Mouse (Mus musculus): Measurements from ENCODE around the gene Bckdha. TPM values are rescaled to one million over a fixed set of nuclear protein-coding genes. Genes with fewer than 3 reads are reported as not detected.

The Bckdha gene
- total RNA-seq, 1 experiment: 96.0 TPM

DNA sequence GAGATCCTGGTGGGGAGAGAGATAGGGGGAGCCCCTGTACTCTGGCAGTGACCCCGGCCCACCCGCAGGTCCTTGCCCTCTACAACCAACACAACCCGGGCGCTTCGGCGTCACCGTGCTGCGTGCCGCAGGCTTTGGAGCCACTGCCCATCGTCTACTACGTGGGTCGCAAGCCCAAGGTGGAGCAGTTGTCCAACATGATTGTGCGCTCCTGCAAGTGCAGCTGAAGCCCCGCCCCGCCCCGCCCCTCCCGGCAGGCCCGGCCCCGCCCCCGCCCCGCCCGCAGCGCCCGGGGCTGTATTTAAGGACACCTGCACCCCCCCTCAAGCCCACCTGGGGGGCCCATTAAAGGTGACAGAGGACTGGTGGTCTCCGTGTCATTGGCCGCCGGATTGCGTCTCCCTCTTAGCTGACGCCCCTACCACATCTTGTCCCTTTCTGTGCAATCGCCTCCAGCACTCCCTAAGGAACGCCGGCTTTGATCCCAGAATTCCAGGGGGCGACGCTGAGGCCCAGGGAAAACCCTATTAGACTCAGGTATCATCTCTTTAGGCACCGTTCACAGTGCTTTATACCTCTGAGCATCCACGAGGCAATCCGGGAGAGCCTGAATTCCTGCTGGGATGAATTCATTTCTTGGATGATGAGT, 46.1 kb upstream of the Bckdha start:
- DNase-seq (ENCODE audit: low read depth, low spot score): no peak
- in situ Hi-C loops (cut with MboI; ENCODE audit: low sequenced_read_pairs in 2 of 2, unreplicated experiment in 2 of 2): no loop called here
- H3K36me3 ChIP-seq (ENCODE audit: control insufficient read depth, insufficient read depth, low read length, poor library complexity, severe bottlenecking): no peaks in the 10 kb centered on the region
- H3K27ac ChIP-seq (ENCODE audit: insufficient read depth, low read depth, low read length, poor library complexity, severe bottlenecking): no peak overlapping the region
- peaks cover 0 to 15% of the 10 kb centered on the region in 2 experiments; a peak in 1 of 4 replicates for H3K4me1 ChIP-seq (ENCODE audit: control insufficient read depth in 2 of 2, insufficient read depth in 2 of 2, low read length in 2 of 2, poor library complexity in 1 of 2)
- no peak for TF ChIP-seq CHD2 (IDR thresholded peaks at IDR 0.05; ENCODE audit: low read depth, low read length)
- 0 out of 2 replicates have a peak, but pooled peaks have one; percentile 21 for TF ChIP-seq HCFC1 (IDR thresholded peaks at IDR 0.05; ENCODE audit: borderline replicate concordance, insufficient read depth, low read length)
- no peaks in the 10 kb centered on the region for H3K9me3 ChIP-seq (ENCODE audit: control insufficient read depth, insufficient read depth, low read depth, low read length)
- peak overlapping the region; percentile 50; the same call in 1 of the 2 replicates for H3K9ac ChIP-seq (ENCODE audit: insufficient read depth, low read depth, low read length, poor library complexity, severe bottlenecking)
- peak overlapping the region; percentile 70 to 71 for H3K4me3 ChIP-seq (ENCODE audit: insufficient read depth in 1 of 2, low read depth in 1 of 2, low read length in 2 of 2, poor library complexity in 1 of 2, severe bottlenecking in 1 of 2)

DNA sequence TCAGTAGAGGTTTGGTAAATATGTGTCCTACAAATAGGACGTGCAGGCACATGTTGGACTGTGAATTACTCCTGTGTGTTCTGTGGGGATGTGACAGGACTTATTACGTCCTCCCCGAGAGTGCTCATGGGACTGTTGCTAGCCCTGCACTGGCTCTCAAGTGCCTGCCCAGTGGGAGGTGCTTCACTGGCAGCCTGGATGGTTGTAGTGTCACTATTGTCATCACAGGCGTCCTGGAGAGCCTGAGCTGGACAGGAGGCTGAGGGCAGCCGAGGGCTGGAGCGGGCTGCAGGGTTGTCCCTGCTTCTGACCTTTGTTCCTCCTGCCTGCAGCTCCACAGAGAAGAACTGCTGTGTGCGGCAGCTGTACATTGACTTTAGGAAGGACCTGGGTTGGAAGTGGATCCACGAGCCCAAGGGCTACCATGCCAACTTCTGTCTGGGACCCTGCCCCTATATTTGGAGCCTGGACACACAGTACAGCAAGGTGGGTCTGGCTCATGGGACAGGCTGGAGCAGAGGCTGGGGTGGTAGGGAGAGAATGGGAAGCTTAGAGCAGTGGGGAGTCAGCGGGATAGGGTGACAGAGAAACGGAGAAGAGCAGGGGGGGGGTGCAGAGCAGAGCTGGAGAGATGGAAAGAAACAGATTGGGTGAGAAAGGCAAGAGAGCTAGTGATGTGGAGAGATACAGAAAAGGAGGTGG, 45.2 kb upstream of the Bckdha start:
- no peak overlapping the region for H3K4me3 ChIP-seq (ENCODE audit: insufficient read depth in 1 of 2, low read depth in 1 of 2, low read length in 2 of 2, poor library complexity in 1 of 2, severe bottlenecking in 1 of 2)
- H3K36me3 ChIP-seq (ENCODE audit: control insufficient read depth, insufficient read depth, low read length, poor library complexity, severe bottlenecking): no peaks in the 10 kb centered on the region
- no peak overlapping the region for H3K27ac ChIP-seq (ENCODE audit: insufficient read depth, low read depth, low read length, poor library complexity, severe bottlenecking)
- no peak overlapping the region for H3K9ac ChIP-seq (ENCODE audit: insufficient read depth, low read depth, low read length, poor library complexity, severe bottlenecking)
- DNase-seq (ENCODE audit: low read depth, low spot score): no peak
- H3K4me1 ChIP-seq (ENCODE audit: control insufficient read depth in 2 of 2, insufficient read depth in 2 of 2, low read length in 2 of 2, poor library complexity in 1 of 2): peaks cover 0 to 13% of the 10 kb centered on the region in 2 experiments; a peak in 1 of 4 replicates
- no peaks in the 10 kb centered on the region for H3K9me3 ChIP-seq (ENCODE audit: control insufficient read depth, insufficient read depth, low read depth, low read length)
- in situ Hi-C loops (cut with MboI; ENCODE audit: low sequenced_read_pairs in 2 of 2, unreplicated experiment in 2 of 2): no loop called here
- TF ChIP-seq MAFK (IDR thresholded peaks at IDR 0.05; ENCODE audit: insufficient read depth, low read depth, low read length): no peak
- no peak for TF ChIP-seq HCFC1 (IDR thresholded peaks at IDR 0.05; ENCODE audit: borderline replicate concordance, insufficient read depth, low read length)
- no peak for TF ChIP-seq CHD2 (IDR thresholded peaks at IDR 0.05; ENCODE audit: low read depth, low read length)
- no peak for TF ChIP-seq ZC3H11A (IDR thresholded peaks at IDR 0.05; ENCODE audit: borderline replicate concordance, low read depth, low read length)
- no peak for TF ChIP-seq ZNF384 (IDR thresholded peaks at IDR 0.05; ENCODE audit: low read depth, low read length)

DNA sequence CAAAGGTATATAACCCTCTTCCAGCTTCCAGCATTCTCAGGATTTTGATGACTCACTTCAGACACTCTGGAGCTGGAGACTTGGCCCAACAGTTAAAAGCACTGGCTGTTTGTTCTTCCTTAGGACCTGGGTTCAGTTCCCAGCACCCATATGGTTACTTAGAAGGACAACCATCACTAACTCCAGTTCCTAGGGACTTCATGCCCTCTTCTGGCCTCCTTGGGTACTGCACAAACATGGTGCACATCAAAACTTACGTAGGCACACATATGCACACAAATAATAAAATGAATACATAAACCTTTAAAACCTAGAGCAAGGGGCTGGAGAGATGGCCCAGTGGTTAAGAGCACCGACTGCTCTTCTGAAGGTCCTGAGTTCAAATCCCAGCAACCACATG, 43.6 kb upstream of the Bckdha start:
- in situ Hi-C loops (cut with MboI; ENCODE audit: low sequenced_read_pairs in 2 of 2, unreplicated experiment in 2 of 2): no loop called here

DNA sequence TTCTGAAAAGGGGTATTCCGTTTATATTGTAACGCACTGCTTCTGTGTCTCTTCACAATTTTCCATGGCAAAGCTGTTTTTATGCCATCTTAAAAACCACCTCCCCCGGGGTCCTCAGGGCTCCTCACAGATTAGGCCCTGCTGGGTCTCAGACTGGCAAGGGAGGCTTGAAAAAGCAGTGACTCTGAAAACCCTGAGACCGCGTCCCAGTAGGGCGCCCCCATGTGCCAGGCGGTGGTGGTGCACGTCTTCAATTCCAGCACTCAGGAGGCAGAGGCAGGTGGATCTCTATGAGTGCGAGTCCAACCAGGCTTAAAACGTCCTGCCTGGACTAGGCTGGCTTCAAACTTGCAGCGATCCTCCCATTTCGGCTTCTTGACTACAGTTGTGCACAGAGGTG, 42.0 kb upstream of the Bckdha start:
- H3K4me1 ChIP-seq (ENCODE audit: control insufficient read depth in 2 of 2, insufficient read depth in 2 of 2, low read length in 2 of 2, poor library complexity in 1 of 2): peaks cover 0 to 5% of the 10 kb centered on the region in 2 experiments; a peak in 1 of 4 replicates
- H3K4me3 ChIP-seq (ENCODE audit: insufficient read depth in 1 of 2, low read depth in 1 of 2, low read length in 2 of 2, poor library complexity in 1 of 2, severe bottlenecking in 1 of 2): no peak overlapping the region
- H3K9ac ChIP-seq (ENCODE audit: insufficient read depth, low read depth, low read length, poor library complexity, severe bottlenecking): no peak overlapping the region
- H3K36me3 ChIP-seq (ENCODE audit: control insufficient read depth, insufficient read depth, low read length, poor library complexity, severe bottlenecking): no peaks in the 10 kb centered on the region
- H3K27ac ChIP-seq (ENCODE audit: insufficient read depth, low read depth, low read length, poor library complexity, severe bottlenecking): no peak overlapping the region
- H3K9me3 ChIP-seq (ENCODE audit: control insufficient read depth, insufficient read depth, low read depth, low read length): no peaks in the 10 kb centered on the region
- no peak for DNase-seq (ENCODE audit: low read depth, low spot score)
- TF ChIP-seq MAFK (IDR thresholded peaks at IDR 0.05; ENCODE audit: insufficient read depth, low read depth, low read length) (no peak), HCFC1 (IDR thresholded peaks at IDR 0.05; ENCODE audit: borderline replicate concordance, insufficient read depth, low read length) (no peak), ZNF384 (IDR thresholded peaks at IDR 0.05; ENCODE audit: low read depth, low read length) (no peak), CHD2 (IDR thresholded peaks at IDR 0.05; ENCODE audit: low read depth, low read length) (no peak), ZC3H11A (IDR thresholded peaks at IDR 0.05; ENCODE audit: borderline replicate concordance, low read depth, low read length) (no peak)
- in situ Hi-C loops (cut with MboI; ENCODE audit: low sequenced_read_pairs in 2 of 2, unreplicated experiment in 2 of 2): no loop called here

More for the DNA sequence above, 43.6 kb upstream of the Bckdha start:
- H3K27ac ChIP-seq (ENCODE audit: insufficient read depth, low read depth, low read length, poor library complexity, severe bottlenecking): no peak overlapping the region
- no peaks in the 10 kb centered on the region for H3K36me3 ChIP-seq (ENCODE audit: control insufficient read depth, insufficient read depth, low read length, poor library complexity, severe bottlenecking)
- no peak overlapping the region for H3K9ac ChIP-seq (ENCODE audit: insufficient read depth, low read depth, low read length, poor library complexity, severe bottlenecking)
- H3K9me3 ChIP-seq (ENCODE audit: control insufficient read depth, insufficient read depth, low read depth, low read length): no peaks in the 10 kb centered on the region
- no peak overlapping the region for H3K4me3 ChIP-seq (ENCODE audit: insufficient read depth in 1 of 2, low read depth in 1 of 2, low read length in 2 of 2, poor library complexity in 1 of 2, severe bottlenecking in 1 of 2)
- H3K4me1 ChIP-seq (ENCODE audit: control insufficient read depth in 2 of 2, insufficient read depth in 2 of 2, low read length in 2 of 2, poor library complexity in 1 of 2): peaks cover 0 to 5% of the 10 kb centered on the region in 2 experiments; a peak in 1 of 4 replicates
- no peak for TF ChIP-seq CHD2 (IDR thresholded peaks at IDR 0.05; ENCODE audit: low read depth, low read length)
- no peak for TF ChIP-seq HCFC1 (IDR thresholded peaks at IDR 0.05; ENCODE audit: borderline replicate concordance, insufficient read depth, low read length)
- no peak for TF ChIP-seq MAFK (IDR thresholded peaks at IDR 0.05; ENCODE audit: insufficient read depth, low read depth, low read length)
- no peak for TF ChIP-seq ZNF384 (IDR thresholded peaks at IDR 0.05; ENCODE audit: low read depth, low read length)
- TF ChIP-seq ZC3H11A (IDR thresholded peaks at IDR 0.05; ENCODE audit: borderline replicate concordance, low read depth, low read length): no peak
- no peak for DNase-seq (ENCODE audit: low read depth, low spot score)
